Mouse (Mus musculus) intestine, embryonic 16.5 days (tissue): ENCODE measurements around the gene Art4. TPM values are rescaled to one million over a fixed set of nuclear protein-coding genes. Genes with fewer than 3 reads are reported as not detected.
A peak's percentile ranks its signal among the peaks of the same experiment; 100 is the strongest.

Experiments used
- ATAC-seq: fragments of 200-750 bp; cut with Nextera tagmentation; 2 replicates; pipeline ENCODE4 v1.8.0; 2017; ENCODE audit warnings: moderate TSS enrichment, moderate library complexity
- H3K27ac ChIP-seq: fragments of 300-500 bp; sonication (generic); 2 replicates; pipeline ENCODE4 v1.5.1; 2014; ENCODE audit warnings: mild to moderate bottlenecking, low read length
- H3K27me3 ChIP-seq: fragments of 300-500 bp; sonication (generic); replicated peaks from 2 replicates; pipeline ENCODE4 v1.6.1; 2014; ENCODE audit warnings: low read length, control low read depth, mixed read lengths; ENCODE audit not compliant: control insufficient read depth, insufficient read depth
- H3K36me3 ChIP-seq: fragments of 300-500 bp; sonication (generic); 2 replicates; pipeline ENCODE4 v1.6.1; 2014; ENCODE audit warnings: low read length, control low read depth; ENCODE audit not compliant: control insufficient read depth, insufficient read depth
- H3K4me1 ChIP-seq: fragments of 300-500 bp; sonication (generic); 2 replicates; pipeline ENCODE4 v1.6.1; 2014; ENCODE audit warnings: low read length, control low read depth, mixed read lengths; ENCODE audit not compliant: control insufficient read depth, insufficient read depth
- H3K4me2 ChIP-seq: fragments of 300-500 bp; sonication (generic); 2 replicates; pipeline ENCODE4 v1.6.1; 2014; ENCODE audit warnings: low read depth, low read length, control low read depth
- H3K4me3 ChIP-seq: fragments of 300-500 bp; sonication (generic); 2 replicates; pipeline ENCODE4 v1.5.1; 2014; ENCODE audit warnings: mild to moderate bottlenecking, low read length
- H3K9ac ChIP-seq: fragments of 300-500 bp; sonication (generic); 2 replicates; pipeline ENCODE4 v1.6.1; 2014; ENCODE audit warnings: low read depth, low read length
- H3K9me3 ChIP-seq: fragments of 300-500 bp; sonication (generic); 2 replicates; pipeline ENCODE4 v1.6.1; 2016; ENCODE audit warnings: low read length, control low read depth; ENCODE audit not compliant: control insufficient read depth
- WGBS: fragments of 180-500 bp; shearing (Covaris S2); extraction: QIAGEN DNeasy Blood & Tissue Kit; methylation state at CpG from one replicate; pipeline ENCODE4 v1.1.7; 2014; 5-methylcytosine and 5-hydroxymethylcytosine counted together
- polyA plus RNA-seq: library from polyadenylated mRNA; unstranded; fragments of >200 nt; fragmentation: Nextera tagmentation; extraction: Ambion mirVana; gene quantifications from 2 replicates; pipeline ENCODE4 v1.2.1, GENCODE M21; 2015

The Art4 gene
- polyA plus RNA-seq, 1 experiment from 2014 or later = 3.1 TPM

DNA sequence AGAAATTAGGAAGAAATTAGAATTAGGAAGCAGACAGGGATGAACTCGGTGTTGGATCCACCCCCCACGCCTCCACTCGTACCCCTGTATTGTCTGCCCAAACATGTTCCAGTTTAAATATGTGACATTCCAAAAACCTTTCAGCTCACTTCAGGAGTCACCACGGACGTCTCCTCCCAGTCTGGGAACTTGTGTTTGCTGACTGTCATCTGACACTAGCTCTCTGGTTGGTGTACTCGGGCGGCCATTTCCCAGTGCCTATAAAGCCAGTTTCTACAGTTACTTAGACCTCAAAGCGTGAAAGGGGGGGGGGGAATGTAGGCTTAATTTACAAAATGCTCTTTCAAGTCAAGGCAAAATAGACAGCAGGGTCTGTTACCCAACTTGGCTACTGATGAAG, 24.1 kb upstream of the Art4 start:
- Histone ChIP-seq H3K4me1 (no peaks in the 10 kb centered on the region), H3K36me3 (no peaks in the 10 kb centered on the region), H3K4me2 (no peak overlapping the region), H3K4me3 (no peak overlapping the region), H3K9ac (no peak overlapping the region), H3K27ac (no peak overlapping the region), H3K9me3 (no peaks in the 10 kb centered on the region), H3K27me3 (no peaks in the 10 kb centered on the region)
- WGBS = 68% methylated on average over 8 of the region's 8 CpGs
- no peak for ATAC-seq

DNA sequence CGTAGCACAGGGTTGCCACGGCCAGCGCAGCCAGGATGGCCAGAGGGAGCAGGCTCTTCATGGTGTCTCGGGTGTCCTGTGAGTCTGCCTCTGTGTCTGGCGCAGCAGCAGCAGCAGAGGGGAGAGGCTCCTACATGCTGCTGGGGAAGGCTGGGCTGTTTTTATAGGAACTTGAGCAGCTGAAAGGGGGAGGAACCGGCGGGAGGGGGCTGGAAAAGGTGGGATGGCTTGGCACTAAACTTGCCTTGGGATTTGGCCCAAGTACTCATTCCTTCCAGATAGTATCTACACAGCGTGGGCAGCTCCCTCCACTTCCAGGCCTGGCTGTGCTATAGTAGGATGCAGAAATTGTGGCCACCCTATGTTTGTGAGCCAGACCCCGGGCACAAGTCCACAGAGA, 18.1 kb upstream of the Art4 start, which contains the start of gene Mgp:
TSS of gene Mgp (minus strand) at position 154 of the 400 bp plus-strand sequence.
- 37% methylated on average over 9 of the region's 9 CpGs for WGBS
- Histone ChIP-seq H3K27ac (peak within 1 kb of the TSS; percentile 37; the same call in 1 of the 2 replicates), H3K9ac (peak within 1 kb of the TSS; percentile 64), H3K4me1 (peaks cover 4% of the 10 kb centered on the region; the same call in 1 of the 2 replicates), H3K4me3 (peak within 1 kb of the TSS; percentile 35), H3K36me3 (no peaks in the 10 kb centered on the region), H3K27me3 (no peaks in the 10 kb centered on the region), H3K4me2 (peak within 1 kb of the TSS; percentile 27), H3K9me3 (no peaks in the 10 kb centered on the region)
- peak; percentile 71 for ATAC-seq

DNA sequence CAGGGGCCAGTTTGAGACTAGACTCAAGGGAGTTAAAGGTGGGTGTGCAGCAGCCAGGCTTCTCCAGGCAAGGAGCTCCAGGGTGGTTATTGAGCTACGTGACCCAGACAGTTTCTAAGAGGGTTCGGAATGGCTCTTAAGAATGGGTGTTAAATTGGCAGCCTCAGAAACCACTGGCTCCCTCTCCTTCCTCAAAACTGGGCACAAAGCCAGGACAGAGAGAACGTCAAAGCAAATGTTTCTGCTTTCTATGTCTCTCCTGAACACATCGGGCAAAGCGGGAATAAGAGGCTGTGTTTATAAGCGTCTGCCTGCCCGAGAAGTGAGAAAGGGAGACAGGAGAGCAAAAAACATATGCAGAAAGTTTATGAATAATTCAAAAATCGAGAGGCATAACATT, 17.1 kb upstream of the Art4 start:
- no peak overlapping the region for H3K4me3 ChIP-seq
- ATAC-seq = no peak
- WGBS = 41% methylated on average over 8 of the region's 8 CpGs

DNA sequence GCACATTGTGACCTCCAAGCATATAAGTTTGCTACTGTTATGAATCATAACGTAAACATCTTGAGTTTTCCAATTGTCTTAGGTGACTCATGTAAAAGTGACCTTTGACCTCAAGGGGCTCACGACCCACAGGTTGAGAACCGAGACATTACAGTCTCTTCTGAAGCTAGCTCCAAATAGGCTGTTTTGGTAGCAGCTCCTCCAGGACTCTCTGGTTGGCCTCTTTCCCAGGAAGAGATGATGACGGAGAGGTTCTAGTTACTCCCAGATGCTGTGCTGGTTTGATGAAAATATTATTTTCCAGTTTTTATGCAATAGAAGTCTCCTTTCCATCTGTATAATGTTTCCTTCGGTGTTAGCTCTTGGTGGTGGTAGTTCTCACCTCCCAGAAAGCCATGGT, 11.4 kb upstream of the Art4 start:
- H3K27ac ChIP-seq = no peak overlapping the region
- H3K27me3 ChIP-seq = no peaks in the 10 kb centered on the region
- no peak overlapping the region for H3K4me2 ChIP-seq
- H3K4me1 ChIP-seq = peaks cover 5% of the 10 kb centered on the region; the same call in 1 of the 2 replicates
- no peak for ATAC-seq
- no peak overlapping the region for H3K9ac ChIP-seq
- H3K9me3 ChIP-seq = no peaks in the 10 kb centered on the region
- H3K36me3 ChIP-seq = no peaks in the 10 kb centered on the region
- 61% methylated on average over 5 of the region's 5 CpGs for WGBS
- H3K4me3 ChIP-seq = no peak overlapping the region

More for the DNA sequence above, 17.1 kb upstream of the Art4 start:
- Histone ChIP-seq H3K27me3 (no peaks in the 10 kb centered on the region), H3K36me3 (no peaks in the 10 kb centered on the region), H3K9me3 (no peaks in the 10 kb centered on the region), H3K4me2 (peak overlapping the region; percentile 27; the same call in 1 of the 2 replicates), H3K27ac (no peak overlapping the region), H3K4me1 (peaks cover 4% of the 10 kb centered on the region; the same call in 1 of the 2 replicates), H3K9ac (no peak overlapping the region)

DNA sequence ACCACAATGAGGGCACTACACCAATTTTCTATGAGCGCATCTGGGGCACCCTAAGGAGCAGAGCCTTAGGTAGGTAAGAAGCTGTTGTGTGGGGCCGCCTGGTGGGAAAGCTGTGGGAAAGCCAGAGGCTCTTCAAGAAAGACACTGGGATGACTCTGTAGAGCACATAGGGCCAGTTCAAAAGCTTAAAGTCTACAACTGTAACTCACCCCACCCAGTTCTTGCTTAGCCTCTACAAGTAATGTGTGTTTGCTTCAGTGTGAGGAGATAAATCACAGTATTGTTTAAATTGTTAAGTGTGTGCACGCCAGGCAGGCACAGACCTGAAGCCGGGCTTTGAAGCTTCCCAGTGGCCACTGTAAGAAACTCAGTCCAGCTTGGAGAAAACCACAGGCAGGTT, 8.6 kb upstream of the Art4 start:
- H3K27ac ChIP-seq = no peak overlapping the region
- no peak overlapping the region for H3K9ac ChIP-seq
- H3K9me3 ChIP-seq = no peaks in the 10 kb centered on the region
- H3K4me3 ChIP-seq = no peak overlapping the region
- whole genome bisulfite sequencing = 66% methylated on average over 4 of the region's 4 CpGs
- no peak overlapping the region for H3K4me2 ChIP-seq
- ATAC-seq = no peak
- peaks cover 5% of the 10 kb centered on the region; the same call in 1 of the 2 replicates for H3K4me1 ChIP-seq
- H3K27me3 ChIP-seq = no peaks in the 10 kb centered on the region
- H3K36me3 ChIP-seq = no peaks in the 10 kb centered on the region

DNA sequence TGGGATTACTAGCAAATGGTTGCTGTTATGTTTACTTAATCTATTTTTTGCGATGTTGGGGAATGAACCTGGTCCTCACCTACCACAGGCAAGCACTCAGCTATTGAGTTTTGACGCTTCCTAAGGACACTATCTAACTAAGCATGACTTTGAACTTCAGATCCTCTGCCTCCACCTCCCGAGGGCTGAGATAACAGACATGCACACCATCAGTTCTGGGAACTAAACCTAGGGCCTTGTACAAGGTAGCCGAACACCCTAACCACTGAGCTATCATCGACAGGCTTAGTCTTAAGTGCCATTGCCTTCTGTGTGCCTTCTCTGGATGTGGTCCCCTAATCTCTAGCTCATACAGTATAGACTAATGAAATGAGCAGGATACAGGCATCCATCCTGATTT, 7.8 kb upstream of the Art4 start:
- no peak overlapping the region for H3K27ac ChIP-seq
- H3K9me3 ChIP-seq = no peaks in the 10 kb centered on the region
- H3K36me3 ChIP-seq = no peaks in the 10 kb centered on the region
- H3K9ac ChIP-seq = no peak overlapping the region
- no peaks in the 10 kb centered on the region for H3K27me3 ChIP-seq
- no peak for ATAC-seq
- H3K4me2 ChIP-seq = no peak overlapping the region
- H3K4me3 ChIP-seq = no peak overlapping the region
- H3K4me1 ChIP-seq = peaks cover 5% of the 10 kb centered on the region; the same call in 1 of the 2 replicates
- 93% methylated on average over 5 of the region's 5 CpGs for WGBS

- H3K4me3 ChIP-seq = no peak overlapping the region
- H3K9ac ChIP-seq = no peak overlapping the region
- H3K4me2 ChIP-seq = no peak overlapping the region
- no peaks in the 10 kb centered on the region for H3K9me3 ChIP-seq
- H3K27ac ChIP-seq = no peak overlapping the region
- whole genome bisulfite sequencing = 47% methylated on average over 9 of the region's 9 CpGs
- H3K27me3 ChIP-seq = no peaks in the 10 kb centered on the region
- H3K4me1 ChIP-seq = peaks cover 15% of the 10 kb centered on the region
- ATAC-seq = 0 out of 2 replicates have a peak, but pooled peaks have one; percentile 27
- H3K36me3 ChIP-seq = no peaks in the 10 kb centered on the region
These were observed 3.5 kb upstream of the Art4 start for GRCm38 (mm10) chr6:136861020-136861419.

DNA sequence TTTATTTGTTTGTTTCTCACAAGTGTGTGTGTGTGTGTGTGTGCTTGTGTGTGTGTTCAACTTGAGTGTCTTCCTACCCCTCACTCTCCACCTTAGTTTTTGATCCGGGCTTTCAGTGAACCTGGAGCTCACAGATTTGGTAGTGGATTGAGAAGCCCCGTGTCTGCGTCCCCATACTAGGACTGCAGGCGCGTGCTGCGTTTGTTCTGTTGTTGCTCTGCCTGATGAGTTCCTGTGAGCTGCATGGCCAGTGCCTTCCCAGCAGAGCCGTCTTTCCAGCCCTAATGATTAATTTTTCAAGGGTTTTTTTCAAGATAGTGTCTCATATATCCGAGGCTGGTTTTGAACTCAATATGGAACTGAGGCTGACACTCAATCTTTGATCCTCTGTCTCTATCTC, 887 bp upstream of the Art4 start:
- Histone ChIP-seq H3K9ac (no peak overlapping the region), H3K4me2 (no peak overlapping the region), H3K9me3 (no peaks in the 10 kb centered on the region), H3K36me3 (no peaks in the 10 kb centered on the region), H3K27me3 (no peaks in the 10 kb centered on the region), H3K4me1 (peaks cover 17% of the 10 kb centered on the region), H3K27ac (peak overlapping the region; percentile 43; the same call in 1 of the 2 replicates), H3K4me3 (no peak overlapping the region)
- WGBS = 46% methylated on average over 8 of the region's 8 CpGs
- no peak for ATAC-seq

GRCm38 (mm10) chr6:136857873-136858260, 334 bp upstream of the Art4 start:
- Histone ChIP-seq H3K36me3 (no peaks in the 10 kb centered on the region), H3K4me2 (peak overlapping the region; percentile 15), H3K4me3 (0 out of 2 replicates have a peak overlapping the region, but pooled peaks have one; percentile 4), H3K27me3 (no peaks in the 10 kb centered on the region), H3K9me3 (no peaks in the 10 kb centered on the region), H3K27ac (peak overlapping the region; percentile 74), H3K4me1 (peaks cover 17% of the 10 kb centered on the region), H3K9ac (peak overlapping the region; percentile 55; the same call in 1 of the 2 replicates)
- ATAC-seq = peak; percentile 64
- WGBS = 18% methylated on average over 11 of the region's 11 CpGs
